Mouse (Mus musculus): ENCODE data around the gene Cdk19.

DNA sequence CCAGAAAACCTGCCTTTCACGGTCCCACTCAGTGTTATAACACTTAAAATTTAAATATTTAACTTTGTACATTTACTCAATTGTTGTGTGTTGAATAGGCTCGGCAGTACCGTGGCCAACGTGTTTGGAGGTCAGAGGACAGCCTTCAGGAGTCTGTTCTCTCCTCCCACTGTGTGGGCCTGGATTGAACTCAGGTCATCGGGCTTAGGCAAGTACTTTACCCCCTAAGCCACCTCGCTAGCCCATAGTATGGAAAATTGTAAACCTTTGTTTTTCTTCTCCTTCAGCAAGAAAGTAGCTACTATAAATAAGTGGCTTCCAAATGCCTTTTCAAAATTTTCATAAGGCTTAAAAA lies 86.7 kb downstream of the Cdk19 start:
- TF ChIP-seq CTCF (IDR thresholded peaks at IDR 0.05; ENCODE audit: control insufficient read depth, insufficient read depth, insufficient replicate concordance, low read depth, low read length), result no peak
- no peak for TF ChIP-seq POLR2A (IDR thresholded peaks at IDR 0.05; ENCODE audit: control insufficient read depth, low read depth, low read length)

Measured in testis, adult 2 months (tissue).